Mouse (Mus musculus): ENCODE results near the gene Akr1a1.
"Not testable (repeated sequence)": the region's sequence is repeated elsewhere in the genome, so short reads cannot be mapped to it uniquely, and the experiment has no call there.

Gene Akr1a1

DNA sequence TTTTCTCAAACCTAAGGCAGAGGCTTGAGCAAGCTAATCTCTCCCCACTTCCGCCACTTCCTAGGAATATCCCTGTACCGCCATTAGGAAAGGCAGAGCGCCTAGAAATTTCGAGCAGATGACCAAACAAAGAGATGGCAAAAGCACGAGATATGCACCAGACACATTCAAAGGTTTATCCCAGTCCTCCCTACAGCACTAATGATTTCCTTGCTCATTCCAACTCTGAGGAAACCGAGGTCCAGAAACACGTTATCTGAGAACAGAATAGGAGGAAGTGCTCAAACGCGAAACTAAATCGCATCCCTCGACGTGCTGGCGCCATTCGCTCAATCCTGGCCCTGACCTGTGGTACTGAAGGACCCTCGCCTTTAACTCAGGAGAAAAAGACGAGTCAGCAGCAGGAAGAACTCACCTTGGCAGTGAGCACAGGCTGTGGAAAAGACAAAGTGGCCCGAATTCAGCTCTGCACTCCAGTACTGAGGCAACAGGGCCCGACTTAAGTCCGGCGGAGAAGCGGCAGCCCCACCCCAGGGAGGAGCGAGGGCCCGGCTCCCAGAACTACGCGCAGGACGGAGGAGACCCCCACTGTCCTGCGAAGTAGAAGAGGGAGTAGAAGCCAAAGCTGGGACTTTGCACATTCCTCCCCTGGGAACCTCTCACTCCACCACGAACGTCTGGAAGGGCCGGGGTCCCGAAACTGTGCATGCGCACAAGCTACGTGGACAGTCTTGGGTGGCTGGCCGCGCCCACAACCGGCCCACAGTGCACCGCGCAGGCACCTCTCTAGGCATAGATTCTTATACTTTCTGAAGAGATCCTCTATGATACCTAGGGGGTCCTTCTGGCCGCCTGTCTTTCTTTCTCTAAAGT lies at the start of gene Akr1a1:
Akr1a1 (minus strand) TSS at position 757 of the 873 bp plus-strand sequence.
- peak; percentile 84 for DNase-seq (ENCODE audit: low read depth, low spot score)

DNA sequence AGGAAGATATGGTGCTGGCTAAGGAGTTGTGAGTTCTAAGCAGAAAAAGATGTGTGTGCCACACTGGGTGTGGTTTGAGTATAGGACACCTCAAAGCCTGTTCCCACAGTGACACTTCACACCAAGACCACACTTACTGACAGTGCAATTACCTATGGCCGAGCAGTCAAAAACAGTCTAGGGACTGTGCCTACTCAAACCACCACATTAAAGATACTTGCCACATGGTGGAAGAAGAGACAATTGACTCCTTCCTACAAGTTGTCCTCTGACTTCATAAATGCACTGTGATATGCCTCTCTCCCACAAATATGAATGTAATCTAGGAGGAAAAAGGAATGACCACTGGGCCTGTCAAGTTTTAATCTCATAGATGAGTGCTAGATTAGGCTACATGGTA lies 49.5 kb upstream of the Akr1a1 start:
- DNase-seq (ENCODE audit: low read depth, low spot score) = no peak

DNA sequence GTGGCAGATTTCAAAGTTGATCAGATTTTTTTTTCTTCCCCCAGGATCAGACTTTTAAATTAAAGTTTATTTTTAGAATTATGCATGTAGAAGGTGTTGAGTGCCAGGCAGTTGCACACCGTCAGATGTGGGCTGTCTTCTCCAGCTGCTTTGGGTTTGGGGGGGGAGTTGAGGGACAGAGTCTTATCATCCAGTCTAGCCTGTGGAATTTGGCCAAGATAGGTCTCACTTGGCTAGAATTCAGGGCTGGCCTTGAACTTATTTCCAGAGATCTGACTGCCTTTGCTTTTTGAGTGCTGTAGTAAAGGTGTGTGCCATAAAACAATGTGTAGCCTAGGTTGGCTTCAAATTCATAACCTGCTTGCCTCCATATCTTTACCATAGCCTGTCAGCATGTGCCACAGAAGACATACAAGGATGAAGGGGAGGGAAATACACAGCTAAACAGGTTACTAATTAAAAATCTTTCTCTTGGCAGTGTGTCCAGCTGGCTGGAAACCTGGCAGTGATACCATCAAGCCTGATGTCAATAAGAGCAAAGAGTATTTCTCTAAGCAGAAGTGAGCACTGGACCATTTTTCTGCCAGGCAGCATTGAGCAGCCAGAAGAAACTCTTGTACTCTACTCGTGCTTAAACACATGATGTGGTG lies 47.3 kb upstream of the Akr1a1 start:
- DNase-seq (ENCODE audit: low read depth, low spot score) = no peak

DNA sequence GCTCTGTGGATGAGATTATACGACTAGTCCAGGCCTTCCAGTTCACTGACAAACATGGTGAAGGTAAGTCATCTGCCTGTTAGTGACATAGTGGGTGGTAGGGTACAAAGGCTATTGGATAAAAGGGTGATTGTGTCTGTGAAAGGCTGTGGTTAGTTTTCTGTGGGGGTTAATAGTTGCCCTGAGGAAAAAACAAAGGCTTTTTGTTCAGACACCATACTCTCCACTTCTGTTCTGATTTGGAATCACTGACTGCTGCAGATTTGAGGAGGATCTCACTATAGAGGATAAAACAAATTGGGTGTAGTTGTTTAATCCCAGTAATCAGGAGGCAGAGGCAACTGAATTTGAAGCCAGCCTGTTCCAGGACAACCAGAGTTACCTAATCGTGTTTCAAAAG lies 42.3 kb upstream of the Akr1a1 start:
- no peak for DNase-seq (ENCODE audit: low read depth, low spot score)

DNA sequence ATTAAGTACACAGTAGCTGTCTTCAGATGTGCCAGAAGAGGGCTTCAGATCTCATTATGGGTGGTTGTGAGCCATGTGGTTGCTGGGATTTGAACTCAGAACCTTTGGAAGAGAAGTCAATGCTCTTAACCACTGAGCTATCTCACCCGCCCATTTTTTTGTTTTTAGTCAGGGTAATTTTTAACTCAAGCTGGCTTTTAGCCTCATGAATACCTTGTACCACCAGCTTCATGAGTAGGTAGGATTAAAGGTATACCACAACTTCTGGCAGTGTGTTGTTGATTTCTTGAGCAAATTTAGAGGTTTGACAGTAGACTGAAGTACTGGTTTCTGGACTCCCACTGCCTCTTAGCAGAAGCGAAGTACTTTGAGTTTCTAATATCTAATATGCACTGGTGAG lies 40.7 kb upstream of the Akr1a1 start:
- no peak for DNase-seq (ENCODE audit: low read depth, low spot score)

DNA sequence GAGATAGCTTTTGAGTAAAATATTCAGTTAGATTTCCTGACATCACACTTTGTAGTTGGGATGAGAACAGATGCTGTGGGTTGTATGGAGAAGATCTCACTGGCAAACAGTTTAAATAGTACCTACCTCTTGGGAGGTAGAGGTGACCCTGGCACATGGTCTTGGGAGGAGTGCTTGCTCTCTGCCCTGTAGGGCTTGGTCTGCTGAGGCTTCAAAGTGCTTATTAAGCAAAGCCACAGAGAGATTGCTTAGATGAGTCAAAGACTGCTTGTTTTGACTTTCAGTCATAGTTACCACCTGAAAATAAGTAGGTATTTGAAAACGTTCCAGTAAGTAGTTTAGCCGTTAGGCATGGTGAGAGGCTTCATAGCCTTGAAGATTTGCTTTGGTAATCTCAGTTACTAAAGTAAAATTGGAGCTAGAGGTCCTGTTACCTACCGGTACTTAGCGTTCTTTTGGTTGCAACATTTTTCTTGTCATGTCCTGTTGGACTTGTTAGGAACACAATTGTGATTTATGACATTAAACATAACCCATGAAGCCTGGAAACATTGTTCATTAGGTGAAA lies 37.9 kb upstream of the Akr1a1 start:
- peak; percentile 17 for DNase-seq (ENCODE audit: low read depth, low spot score)

DNA sequence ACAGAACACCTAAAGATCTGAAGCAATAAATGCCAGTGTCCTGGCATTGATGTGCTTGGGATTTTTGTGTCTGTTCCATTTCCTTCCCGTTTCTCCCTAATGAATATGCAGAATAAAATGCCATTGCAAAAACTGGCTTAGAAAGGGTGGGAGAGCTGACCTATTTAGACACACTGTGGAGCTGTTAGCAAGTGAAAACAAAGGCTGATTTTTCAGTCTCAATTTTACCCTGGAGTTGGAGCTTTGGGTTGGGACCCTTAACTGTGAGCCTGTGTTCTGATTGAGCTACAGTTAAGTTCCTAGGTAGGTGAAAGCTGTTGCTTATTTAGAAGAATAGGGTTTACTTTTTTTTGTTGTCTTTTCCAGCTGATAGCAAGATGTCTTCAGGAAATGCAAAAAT lies 35.6 kb upstream of the Akr1a1 start:
- DNase-seq (ENCODE audit: low read depth, low spot score) = no peak

DNA sequence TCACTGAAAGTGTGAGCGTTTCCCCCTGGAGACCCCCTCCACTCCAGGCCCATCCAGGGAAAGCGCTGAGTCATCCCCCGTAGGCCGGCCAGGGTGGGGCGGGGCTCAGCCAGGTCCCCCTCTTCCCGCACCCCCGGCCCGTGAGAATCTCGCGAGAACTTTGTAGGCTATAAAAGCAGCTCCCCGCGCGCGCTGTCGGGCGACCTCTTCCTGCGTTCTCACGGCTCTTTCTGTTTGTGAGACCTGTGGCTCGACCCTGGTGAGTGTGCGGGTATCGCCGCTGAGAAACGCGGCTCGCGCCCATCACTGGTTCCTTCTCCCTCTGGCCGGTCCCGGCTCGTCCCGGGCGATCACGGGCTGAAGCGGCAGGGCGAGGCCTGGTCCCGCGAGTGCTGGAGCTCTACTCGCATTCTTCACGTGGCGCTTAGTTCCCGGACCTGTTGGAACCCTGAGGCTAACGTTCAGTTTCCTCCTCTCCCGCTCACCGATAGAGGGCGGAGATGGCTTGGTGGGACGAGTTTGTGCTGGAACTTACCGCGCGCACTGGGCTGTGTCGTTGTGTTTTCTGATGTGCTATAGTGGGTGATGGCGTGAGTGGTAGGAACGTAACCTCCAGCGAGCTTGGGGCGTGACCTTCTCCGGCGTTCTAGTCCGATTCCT lies 34.1 kb upstream of the Akr1a1 start, which contains the start of gene Prdx1:
Prdx1 (plus strand) TSS at position 143 of the 660 bp plus-strand sequence.
- DNase-seq (ENCODE audit: low read depth, low spot score) = peak; percentile 93

DNA sequence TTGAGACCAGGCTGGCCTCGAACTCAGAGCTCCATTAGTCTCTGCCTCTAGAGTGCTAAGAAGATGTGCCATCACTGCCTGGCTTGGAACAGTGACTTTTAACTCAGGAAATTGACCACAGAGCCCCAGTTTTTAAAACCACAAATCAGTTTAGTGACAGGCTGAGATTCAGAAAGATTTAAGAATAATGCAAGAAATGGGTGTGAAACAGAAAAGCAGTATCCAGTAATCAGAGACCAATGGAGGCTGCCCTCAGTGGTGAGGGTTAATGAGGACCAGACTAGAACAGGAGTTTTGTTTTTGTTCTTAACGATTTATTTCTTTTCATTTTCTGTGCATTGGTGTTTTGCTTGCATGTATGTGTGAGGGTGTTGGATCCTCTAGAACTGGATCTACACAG lies 33.2 kb upstream of the Akr1a1 start:
- peak; percentile 13 for DNase-seq (ENCODE audit: low read depth, low spot score)

DNA sequence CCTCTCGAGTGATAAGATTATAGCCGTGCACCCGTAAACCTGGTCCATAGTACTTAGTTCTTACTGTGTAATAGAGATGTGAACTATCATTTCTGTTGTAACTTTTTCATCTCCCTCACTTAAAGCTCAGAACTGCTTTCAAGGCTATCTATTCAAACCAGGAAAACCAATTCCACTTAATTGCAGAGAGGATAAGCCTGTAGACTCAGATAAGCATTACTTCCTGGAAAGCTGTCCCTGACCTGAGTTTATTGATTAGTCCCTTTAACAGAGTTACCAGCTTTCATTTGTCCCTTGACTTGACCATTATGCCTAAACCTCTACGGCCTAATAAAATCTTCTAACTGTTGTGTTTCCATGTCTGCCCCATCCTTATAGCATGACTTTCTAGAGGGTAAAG lies 32.5 kb upstream of the Akr1a1 start:
- DNase-seq (ENCODE audit: low read depth, low spot score) = no peak

DNA sequence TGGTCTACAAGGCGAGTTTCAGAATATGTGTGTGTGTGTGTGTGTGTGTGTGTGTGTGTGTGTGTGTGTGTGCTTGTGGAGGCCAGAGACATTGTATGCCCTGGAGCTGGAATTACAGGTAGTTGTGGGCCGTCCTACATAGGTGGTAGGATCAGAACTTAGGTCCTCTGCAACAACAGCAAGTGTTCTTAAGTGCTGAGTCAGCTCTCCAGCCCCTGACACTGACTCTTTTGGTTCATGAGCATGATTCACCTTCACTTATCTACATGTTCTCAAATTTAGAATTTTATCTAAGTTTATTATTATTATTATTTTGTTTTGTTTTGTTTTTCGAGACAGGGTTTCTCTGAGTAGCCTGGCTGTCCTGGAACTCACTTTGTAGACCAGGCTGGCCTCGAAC lies 29.0 kb upstream of the Akr1a1 start:
- not testable (repeated sequence) for DNase-seq (ENCODE audit: low read depth, low spot score)

DNA sequence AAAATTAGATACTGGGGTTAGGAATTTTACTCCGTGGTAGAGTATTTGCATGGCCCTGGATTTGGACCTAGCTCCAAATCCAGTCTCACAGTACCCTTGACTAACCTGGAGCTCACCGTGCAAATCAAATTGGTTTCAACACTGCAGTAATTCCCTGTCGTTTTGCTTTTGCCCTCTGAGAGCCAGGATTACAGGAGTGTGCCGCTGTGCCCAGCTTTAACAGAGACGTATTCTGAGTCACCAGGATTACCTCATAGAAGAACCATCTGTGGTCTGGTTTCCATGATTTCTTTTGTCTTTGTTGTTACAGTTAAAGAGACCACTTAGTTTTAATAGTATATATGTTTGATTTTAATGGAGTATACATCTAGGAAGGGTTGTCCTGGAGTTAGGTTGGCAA lies 27.7 kb upstream of the Akr1a1 start:
- DNase-seq (ENCODE audit: low read depth, low spot score) = no peak

DNA sequence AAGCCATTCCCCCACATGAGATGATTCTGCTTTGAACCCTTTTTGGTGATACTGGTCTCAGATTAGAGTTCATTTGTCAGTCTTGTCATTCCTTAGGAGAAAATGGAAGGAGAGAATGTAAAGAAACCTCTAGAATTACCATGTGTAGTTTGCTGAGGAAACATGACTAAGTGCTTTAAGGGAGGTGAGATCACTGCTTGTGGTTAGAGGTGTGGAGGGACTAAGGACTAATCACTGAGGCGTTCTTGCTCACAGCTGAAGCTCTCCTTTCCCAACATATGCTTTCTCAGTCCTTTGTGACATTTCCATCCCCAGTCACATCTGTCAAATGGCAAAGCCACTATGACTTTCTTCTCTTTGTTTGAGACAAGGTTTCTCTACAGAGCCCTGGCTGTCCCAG lies 26.3 kb upstream of the Akr1a1 start:
- DNase-seq (ENCODE audit: low read depth, low spot score) = no peak

DNA sequence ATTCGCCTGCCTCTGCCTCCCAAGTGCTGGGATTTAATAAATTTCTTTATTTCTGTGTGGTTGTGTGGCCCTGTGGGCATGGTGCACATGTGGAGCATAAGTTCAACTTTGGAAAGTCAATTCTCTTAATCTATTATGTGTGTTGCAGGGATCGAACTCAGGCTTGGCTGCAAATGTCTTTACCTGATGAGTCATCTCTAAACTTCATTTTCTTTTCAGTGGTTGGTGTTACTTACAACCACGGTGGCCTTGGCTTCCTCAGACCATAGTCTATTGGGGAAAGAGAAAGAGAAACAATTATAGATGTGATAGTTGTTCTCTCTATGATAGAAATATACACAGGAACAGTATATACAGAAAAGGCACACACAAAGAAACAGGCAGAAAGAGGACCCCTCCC lies 24.5 kb upstream of the Akr1a1 start:
- peak; percentile 15 for DNase-seq (ENCODE audit: low read depth, low spot score)

DNA sequence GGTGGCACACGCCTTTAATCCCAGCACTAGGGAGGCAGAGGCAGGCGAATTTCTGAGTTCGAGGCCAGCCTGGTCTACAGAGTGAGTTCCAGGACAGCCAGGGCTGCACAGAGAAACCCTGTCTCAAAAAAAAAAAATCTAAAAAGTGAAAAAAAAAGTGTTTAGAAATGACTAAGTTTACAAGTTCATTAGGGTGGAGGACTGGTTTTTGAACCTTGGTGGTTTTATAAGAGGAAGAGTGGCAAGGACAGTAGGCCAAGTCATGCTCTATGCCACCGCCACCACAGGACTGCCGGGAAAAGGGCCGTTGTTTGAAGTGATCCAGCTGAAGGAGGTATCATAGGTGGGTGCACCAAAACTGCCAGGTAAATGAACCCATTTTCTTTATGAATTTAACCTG lies 23.3 kb upstream of the Akr1a1 start:
- not testable (repeated sequence) for DNase-seq (ENCODE audit: low read depth, low spot score)

DNA sequence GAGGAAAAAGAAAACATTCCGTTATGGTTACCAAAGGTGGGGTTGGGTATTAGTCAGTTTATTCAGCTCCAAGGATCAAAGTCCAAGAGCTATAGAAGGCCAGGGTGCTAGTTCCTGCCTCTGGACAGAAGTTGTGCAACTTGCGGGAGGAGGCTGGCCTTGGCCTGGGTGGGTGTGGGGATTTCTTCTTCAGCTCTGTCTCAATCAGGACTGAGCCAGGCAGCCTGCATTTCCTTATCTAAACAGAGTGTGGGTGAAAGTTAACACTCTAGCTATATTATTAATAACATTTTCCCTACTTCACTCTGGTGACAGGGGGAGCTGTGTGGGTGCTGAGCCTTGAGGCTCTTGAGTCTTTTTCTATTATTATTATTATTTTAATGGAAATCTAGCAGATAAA lies 21.3 kb upstream of the Akr1a1 start:
- no peak for DNase-seq (ENCODE audit: low read depth, low spot score)

DNA sequence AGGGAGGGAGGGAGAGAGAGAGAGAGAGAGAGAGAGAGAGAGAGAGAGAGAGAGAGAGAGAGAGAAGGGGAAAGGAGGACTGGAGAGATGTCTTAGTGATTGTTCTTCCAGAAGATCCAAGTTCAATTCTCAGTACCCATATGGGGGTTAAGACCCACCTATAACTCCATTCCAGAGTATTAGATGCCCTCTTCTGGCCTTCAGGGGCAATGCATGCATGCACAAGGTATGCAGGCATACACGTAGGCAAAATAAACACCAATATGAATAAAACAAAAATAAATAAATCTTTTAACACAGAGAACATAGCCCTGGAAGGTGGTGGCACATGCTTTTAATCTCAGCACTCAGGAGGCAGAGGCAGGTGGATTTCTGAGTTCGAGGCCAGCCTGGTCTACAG lies 17.8 kb upstream of the Akr1a1 start:
- DNase-seq (ENCODE audit: low read depth, low spot score) = no peak

DNA sequence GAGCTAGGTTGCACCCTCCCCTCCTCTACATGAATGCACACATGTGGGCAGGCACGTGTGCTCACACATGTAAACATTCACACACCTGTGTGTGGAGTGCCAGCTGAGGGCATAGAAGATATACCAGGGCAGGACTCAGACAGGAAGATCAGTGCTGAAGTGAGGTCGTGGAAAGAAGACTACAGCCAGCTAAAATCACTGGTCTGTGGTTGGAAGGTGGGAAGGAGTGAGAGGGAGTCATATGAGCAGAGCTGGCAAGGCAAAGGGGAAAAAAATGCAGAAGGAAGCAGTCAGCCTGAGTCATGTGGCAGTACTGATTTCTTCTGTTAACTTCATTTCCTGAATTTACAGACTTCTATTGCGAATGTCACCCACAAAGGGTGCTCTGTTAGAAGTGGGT lies 16.7 kb upstream of the Akr1a1 start:
- DNase-seq (ENCODE audit: low read depth, low spot score) = peak; percentile 8

DNA sequence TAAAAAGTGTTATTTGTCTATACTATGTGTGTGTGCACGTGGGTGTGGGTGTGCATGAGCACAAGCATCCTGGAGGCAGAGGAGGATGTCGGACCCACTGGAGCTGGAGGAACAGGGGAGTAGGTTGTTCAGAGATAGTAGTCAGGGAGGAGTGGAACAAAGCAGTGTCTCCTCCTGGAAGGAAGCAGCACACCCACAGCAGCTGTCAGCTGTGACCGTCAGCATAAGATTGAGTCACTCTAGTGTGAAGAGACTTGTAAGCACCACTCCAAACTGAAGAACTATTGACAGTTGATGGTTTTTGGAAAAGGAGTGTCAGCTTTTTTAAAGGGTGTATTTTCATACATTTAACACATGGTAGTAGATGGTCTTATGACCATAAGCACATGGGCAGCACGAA lies 15.1 kb upstream of the Akr1a1 start:
- DNase-seq (ENCODE audit: low read depth, low spot score) = no peak

DNA sequence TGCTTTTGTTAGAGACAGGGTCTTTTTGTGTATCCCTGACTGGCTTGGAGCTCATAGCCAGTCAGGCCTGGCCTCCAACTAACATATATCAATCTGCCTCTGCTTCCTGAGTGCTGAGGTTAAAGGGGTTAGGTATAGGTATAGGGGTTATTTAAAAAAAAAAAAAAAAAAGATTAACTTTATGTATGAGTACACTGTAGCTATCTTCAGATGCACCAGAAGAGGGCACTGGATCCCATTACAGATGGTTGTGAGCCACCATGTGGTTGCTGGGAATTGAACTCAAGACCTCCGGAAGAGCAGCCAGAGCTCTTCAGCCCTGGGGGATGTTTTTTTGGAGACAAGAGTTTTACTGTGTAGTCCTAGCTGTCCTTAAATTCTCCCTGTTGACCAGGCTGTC lies 10.5 kb upstream of the Akr1a1 start:
- DNase-seq (ENCODE audit: low read depth, low spot score) = no peak

DNA sequence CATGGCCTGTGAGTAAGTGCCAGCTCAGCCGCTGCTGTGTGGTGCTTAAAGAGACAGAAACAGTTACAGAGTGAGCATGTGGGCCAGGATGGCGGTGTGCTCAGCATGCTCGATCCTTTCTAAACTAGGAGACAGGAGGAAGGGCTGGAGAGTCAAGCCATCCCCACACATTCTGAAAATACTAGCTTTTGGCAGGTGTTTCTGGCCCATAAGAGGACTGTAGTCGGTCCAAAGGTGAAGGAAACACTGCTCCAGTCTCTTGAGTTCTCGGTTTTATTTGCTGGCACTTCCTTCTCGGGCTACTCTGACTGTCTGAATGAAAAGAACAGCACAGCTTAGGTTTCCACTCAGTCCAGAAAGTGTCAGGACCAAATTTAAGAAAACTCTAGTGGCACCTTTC lies 9.3 kb upstream of the Akr1a1 start:
- DNase-seq (ENCODE audit: low read depth, low spot score) = no peak

DNA sequence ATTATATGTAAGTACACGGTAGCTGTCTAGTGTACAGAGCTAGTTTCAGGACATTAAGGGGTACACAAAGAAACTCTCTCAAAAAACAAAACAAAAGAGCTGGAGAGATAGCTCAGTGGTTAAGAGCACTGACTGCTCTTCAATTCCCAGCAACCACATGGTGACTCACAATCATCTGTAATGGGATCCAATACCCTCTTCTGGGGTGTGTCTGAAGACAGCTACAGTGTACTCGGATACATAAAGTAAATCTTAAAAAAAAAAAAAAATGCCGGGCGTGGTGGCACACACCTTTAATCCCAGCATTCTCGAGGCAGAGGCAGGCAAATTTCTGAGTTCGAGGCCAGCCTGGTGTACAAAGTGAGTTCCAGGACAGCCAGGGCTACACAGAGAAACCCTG lies 8.4 kb upstream of the Akr1a1 start:
- DNase-seq (ENCODE audit: low read depth, low spot score) = not testable (repeated sequence)

Data from CD4-positive helper T cell, adult 2 months (primary cell).